Mouse (Mus musculus): ENCODE measurements around the gene Ccdc136. TPM values are rescaled to one million over a fixed set of nuclear protein-coding genes. Genes with fewer than 3 reads are reported as not detected.
"Not testable (repeated sequence)": the region's sequence is repeated elsewhere in the genome, so short reads cannot be mapped to it uniquely, and the experiment has no call there.

The Ccdc136 gene
- polyA plus RNA-seq (2016; fragmentation: Nextera tagmentation; extraction: Ambion mirVana), result 27.2 and 29.9 TPM in 2 replicates

DNA sequence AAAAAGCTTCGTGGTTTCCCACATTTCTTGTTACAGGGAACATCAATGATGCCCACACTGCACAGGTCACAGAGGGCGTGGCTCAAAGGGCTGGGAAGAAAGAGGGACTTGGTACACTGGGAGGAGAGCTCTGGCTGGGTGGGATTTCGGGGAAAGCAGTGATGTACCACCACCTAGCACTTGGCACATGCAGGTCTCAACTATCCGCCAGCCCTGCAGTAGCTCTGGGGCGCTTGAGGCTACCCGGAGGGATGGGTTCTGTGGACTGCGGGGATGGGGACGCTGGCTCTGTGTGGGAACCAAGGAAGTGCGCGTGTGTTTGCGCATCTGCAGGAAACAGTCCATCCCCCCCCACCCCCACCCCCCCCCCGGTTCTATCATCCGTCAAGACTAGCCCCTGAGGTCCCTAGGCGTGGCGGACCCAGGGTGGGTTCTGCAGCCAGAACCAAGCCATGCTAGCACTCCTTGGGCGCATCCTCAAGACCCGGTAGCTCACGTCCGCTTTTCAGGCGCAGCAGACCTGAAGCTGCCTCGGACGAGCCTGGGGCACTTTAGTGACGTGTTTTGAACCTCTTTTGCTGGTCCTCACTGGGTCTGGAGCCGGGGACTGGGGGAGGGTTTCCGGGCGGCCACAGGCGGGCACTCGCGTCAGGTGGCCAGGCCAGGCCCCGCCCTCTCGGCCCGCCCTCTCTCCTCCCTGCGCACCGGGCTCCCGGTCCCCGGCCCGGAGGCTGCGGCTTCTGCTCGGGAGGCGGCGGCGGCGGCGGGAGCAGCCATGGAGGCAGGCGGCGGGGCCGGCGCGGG lies at the start of gene Ccdc136:
Gene Ccdc136, plus strand, starts transcription at position 400 of the 804 bp plus-strand sequence.
- Histone ChIP-seq H3K36me3 (replicated peaks) (no peaks in the 10 kb centered on the region), H3K4me2 (peak within 1 kb of the TSS; percentile 90), H3K27ac (peak within 1 kb of the TSS; percentile 66), H3K4me1 (peaks cover 20% of the 10 kb centered on the region), H3K4me3 (replicated peaks) (peak within 1 kb of the TSS; percentile 62), H3K27me3 (peaks cover 24% of the 10 kb centered on the region), H3K9ac (peak within 1 kb of the TSS; percentile 76), H3K9me3 (no peaks in the 10 kb centered on the region)
- under 1% methylated on average over 48 of the region's 49 CpGs for WGBS
- ATAC-seq (ENCODE audit: low FRiP score), result peak; percentile 96

DNA sequence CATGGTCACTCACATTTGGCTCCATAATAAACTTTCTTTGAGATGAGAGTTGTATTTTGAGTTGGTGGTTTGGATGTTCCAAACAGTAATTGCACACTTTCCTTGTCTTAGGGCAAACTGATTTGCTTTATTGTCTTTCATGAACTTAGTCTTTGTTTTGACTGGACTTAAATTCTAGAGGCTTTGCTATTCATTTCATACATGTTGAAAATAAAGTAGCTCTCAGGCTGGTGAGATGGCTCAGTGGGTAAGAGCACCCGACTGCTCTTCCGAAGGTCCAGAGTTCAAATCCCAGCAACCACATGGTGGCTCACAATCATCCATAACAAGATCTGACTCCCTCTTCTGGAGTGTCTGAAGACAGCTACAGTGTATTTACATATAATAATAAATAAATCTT lies 49.6 kb upstream of the Ccdc136 start:
- peaks cover 16% of the 10 kb centered on the region for H3K4me1 ChIP-seq
- H3K9me3 ChIP-seq; H3K36me3 ChIP-seq (replicated peaks); H3K4me2 ChIP-seq; H3K27me3 ChIP-seq; H3K4me3 ChIP-seq (replicated peaks); H3K27ac ChIP-seq; H3K9ac ChIP-seq; ATAC-seq (ENCODE audit: low FRiP score): not testable (repeated sequence)
- WGBS, result 93% methylated on average over 2 of the region's 2 CpGs

DNA sequence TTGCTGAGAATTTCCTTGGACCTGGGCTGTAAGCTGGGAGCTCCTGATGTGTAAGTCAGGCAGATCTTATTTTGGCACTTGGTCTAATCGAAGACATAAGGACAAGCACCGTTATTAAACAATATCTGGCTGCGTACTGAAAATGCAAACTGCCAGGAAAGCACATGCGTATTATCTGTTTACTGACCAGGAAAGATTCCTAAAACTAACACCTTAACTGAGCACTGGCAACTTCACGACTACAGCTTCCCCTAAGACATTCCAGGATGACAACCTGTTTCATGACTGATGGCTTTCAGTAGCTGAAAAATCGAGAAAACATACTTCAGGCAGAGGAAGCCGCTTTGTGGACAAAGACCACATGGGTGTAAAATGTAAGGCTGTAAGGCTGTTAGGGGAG lies 48.9 kb upstream of the Ccdc136 start:
- H3K9ac ChIP-seq, result peak overlapping the region; percentile 74
- no peaks in the 10 kb centered on the region for H3K9me3 ChIP-seq
- H3K36me3 ChIP-seq (replicated peaks), result no peaks in the 10 kb centered on the region
- no peak for ATAC-seq (ENCODE audit: low FRiP score)
- H3K4me1 ChIP-seq, result peaks cover 16% of the 10 kb centered on the region
- peak overlapping the region; percentile 81 for H3K27ac ChIP-seq
- peak overlapping the region; percentile 77 for H3K4me2 ChIP-seq
- no peaks in the 10 kb centered on the region for H3K27me3 ChIP-seq
- peak overlapping the region; percentile 82 for H3K4me3 ChIP-seq (replicated peaks)
- WGBS, result 38% methylated on average over 7 of the region's 7 CpGs

DNA sequence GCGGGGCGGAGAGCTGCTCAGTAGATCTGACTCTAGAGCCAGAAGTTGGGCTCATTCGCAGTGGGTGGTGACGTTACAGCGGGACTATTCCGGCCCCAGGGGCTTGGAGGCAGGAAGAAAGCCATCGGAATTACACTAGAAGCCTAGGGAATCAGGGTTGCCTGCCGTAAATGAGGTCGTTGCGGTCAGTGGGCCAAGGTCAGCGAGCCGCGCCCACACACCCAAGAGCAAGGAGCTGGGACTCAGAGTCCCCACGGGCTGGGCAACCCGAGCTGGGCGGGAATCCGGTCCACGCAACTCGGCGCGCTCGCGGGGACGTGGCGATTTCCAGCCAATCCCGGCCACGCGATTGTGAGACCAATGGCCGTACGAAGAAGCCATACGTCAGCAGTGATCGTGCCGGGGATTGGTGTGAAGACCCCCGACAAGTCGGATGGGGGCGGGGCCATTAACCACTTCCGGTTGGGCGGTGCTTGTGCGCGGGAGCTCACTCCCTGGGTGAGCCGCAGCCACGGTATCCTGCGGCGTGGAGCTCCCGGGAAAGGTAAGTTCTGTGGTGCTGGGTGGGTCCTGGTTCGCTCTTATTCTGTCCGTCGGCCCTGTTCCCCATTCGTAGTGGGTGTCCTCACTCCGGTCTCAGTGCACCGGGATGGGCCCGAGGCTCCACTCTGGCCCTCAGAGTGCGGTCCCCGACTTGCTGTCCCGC lies 48.3 kb upstream of the Ccdc136 start, which contains the start of gene Calu:
Gene Calu, plus strand, starts transcription at position 405 of the 706 bp plus-strand sequence.
- H3K4me3 ChIP-seq (replicated peaks), result peak within 1 kb of the TSS; percentile 82
- H3K9ac ChIP-seq, result peak within 1 kb of the TSS; percentile 74
- peak within 1 kb of the TSS; percentile 81 for H3K27ac ChIP-seq
- WGBS, result under 1% methylated on average over 55 of the region's 55 CpGs
- H3K36me3 ChIP-seq (replicated peaks), result no peaks in the 10 kb centered on the region
- no peaks in the 10 kb centered on the region for H3K27me3 ChIP-seq
- peak; percentile 100 for ATAC-seq (ENCODE audit: low FRiP score)
- no peaks in the 10 kb centered on the region for H3K9me3 ChIP-seq
- peak within 1 kb of the TSS; percentile 77 for H3K4me2 ChIP-seq
- H3K4me1 ChIP-seq, result peaks cover 16% of the 10 kb centered on the region

DNA sequence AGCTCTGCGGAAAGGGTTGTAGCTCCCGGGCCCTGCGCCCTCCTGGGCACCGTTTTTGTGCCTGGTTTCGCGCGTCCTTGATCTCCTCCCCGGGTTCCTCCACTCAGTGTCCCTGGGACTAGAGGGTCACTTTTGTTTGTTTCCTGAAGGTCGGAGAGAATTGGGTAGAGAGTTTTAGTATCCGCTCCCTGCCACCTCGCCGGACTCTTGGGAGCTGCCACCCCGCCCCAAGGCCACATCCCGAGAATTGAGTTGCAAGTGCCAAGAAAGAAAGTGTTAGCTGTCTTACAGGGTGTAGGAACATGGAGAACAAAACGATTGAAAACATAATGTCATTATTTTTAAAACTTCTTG lies 47.8 kb upstream of the Ccdc136 start:
- H3K36me3 ChIP-seq (replicated peaks), result no peaks in the 10 kb centered on the region
- WGBS, result under 1% methylated on average over 15 of the region's 15 CpGs
- peak overlapping the region; percentile 74 for H3K9ac ChIP-seq
- peak overlapping the region; percentile 82 for H3K4me3 ChIP-seq (replicated peaks)
- peak overlapping the region; percentile 60 for H3K4me2 ChIP-seq
- H3K9me3 ChIP-seq, result no peaks in the 10 kb centered on the region
- peak overlapping the region; percentile 47; the same call in 1 of the 2 replicates for H3K27ac ChIP-seq
- no peaks in the 10 kb centered on the region for H3K27me3 ChIP-seq
- no peak for ATAC-seq (ENCODE audit: low FRiP score)
- H3K4me1 ChIP-seq, result peaks cover 16% of the 10 kb centered on the region

DNA sequence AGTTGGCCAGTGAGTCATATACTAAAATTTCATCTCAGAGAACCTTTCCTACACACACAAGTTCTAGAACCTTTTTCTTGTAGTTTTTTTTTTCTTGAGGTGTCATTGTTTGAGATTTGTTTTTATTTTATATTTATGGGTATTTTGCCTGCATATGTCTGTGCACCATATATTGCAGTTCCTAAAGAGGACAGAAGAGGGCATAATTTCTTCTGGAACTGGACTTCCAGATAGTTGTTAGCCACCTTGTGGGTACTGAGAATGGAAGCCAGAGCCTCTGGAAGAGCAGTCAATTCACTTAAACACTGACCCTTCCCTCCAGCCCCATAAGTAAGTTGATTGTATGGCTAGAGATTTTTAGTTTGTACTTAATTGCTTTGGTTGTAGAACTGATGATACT lies 44.5 kb upstream of the Ccdc136 start:
- no peak for ATAC-seq (ENCODE audit: low FRiP score)
- Histone ChIP-seq H3K27me3 (no peaks in the 10 kb centered on the region), H3K4me3 (replicated peaks) (no peak overlapping the region), H3K36me3 (replicated peaks) (peaks cover 3% of the 10 kb centered on the region; the same call in 1 of the 2 replicates), H3K9ac (no peak overlapping the region), H3K4me2 (no peak overlapping the region), H3K27ac (no peak overlapping the region), H3K9me3 (no peaks in the 10 kb centered on the region), H3K4me1 (peaks cover 16% of the 10 kb centered on the region)

DNA sequence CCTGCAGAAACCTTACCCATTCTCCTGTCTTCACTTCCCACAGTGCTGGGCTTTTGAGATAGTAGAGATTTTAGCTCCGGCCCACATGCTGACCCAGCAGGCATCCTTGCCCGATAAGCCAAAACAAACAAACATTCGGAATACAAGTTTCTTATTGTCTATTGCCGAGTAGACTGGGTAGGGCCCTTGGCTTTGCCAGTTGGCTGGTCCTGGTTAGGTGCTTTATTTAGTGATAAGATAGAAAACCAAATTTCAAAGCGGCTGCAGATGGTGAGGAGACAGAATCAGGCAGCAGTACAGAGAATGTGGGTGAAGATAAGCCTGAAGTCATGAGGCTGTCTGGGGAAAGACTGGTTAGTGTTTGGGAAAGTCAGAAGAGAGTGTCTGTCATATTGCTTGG lies 43.3 kb upstream of the Ccdc136 start:
- WGBS, result 61% methylated on average over 5 of the region's 5 CpGs
- peaks cover 11% of the 10 kb centered on the region for H3K4me1 ChIP-seq
- no peak overlapping the region for H3K9ac ChIP-seq
- no peaks in the 10 kb centered on the region for H3K9me3 ChIP-seq
- H3K36me3 ChIP-seq (replicated peaks), result peaks cover 13% of the 10 kb centered on the region; the same call in 1 of the 2 replicates
- H3K27me3 ChIP-seq, result no peaks in the 10 kb centered on the region
- no peak overlapping the region for H3K4me2 ChIP-seq
- H3K4me3 ChIP-seq (replicated peaks), result no peak overlapping the region
- no peak overlapping the region for H3K27ac ChIP-seq
- no peak for ATAC-seq (ENCODE audit: low FRiP score)

DNA sequence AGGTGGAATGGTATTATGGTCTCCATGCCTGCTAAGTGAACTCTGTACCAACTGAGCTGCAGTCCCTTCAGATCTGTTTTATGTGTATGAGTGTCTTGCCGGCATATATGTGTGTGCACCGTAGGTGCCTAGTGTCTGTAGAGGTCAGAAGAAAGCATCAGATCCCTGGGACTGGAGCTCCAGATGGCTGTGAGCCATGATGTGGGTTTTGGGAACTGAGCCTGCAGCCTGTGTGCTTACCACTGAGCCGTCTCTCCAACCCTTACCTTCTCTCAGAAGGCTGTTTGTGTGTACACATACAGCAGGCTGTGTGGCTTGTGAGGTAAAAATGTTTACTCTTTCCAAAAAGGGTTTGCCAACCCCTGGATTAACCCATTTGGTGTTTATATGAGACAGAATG lies 36.7 kb upstream of the Ccdc136 start:
- H3K36me3 ChIP-seq (replicated peaks), result peaks cover 38% of the 10 kb centered on the region
- no peak overlapping the region for H3K4me3 ChIP-seq (replicated peaks)
- H3K27me3 ChIP-seq, result no peaks in the 10 kb centered on the region
- no peak overlapping the region for H3K4me2 ChIP-seq
- H3K4me1 ChIP-seq, result peaks cover 11% of the 10 kb centered on the region; the same call in 1 of the 2 replicates
- 94% methylated on average over 3 of the region's 3 CpGs for WGBS
- ATAC-seq (ENCODE audit: low FRiP score), result no peak
- no peaks in the 10 kb centered on the region for H3K9me3 ChIP-seq
- no peak overlapping the region for H3K27ac ChIP-seq
- H3K9ac ChIP-seq, result no peak overlapping the region

DNA sequence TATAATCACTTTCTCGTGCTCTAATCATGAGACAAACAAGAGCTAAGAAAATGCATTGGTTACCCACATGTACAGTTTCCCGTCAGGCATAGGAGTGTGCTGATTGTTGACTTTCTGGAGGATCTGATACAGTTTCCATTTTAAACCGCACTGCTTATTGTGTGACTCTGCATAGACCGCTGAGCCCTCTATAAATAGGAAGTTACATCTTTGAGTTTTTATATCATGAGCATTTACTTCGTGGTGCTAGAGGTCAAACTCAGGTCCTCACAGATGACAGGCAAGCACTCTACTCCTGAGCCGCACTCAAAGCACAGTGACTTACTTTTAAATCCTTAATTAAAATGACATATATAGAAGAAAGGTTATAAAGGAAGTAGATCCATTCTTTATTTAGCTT lies 35.9 kb upstream of the Ccdc136 start:
- WGBS, result 92% methylated on average over 6 of the region's 6 CpGs
- H3K36me3 ChIP-seq (replicated peaks), result peaks cover 38% of the 10 kb centered on the region

DNA sequence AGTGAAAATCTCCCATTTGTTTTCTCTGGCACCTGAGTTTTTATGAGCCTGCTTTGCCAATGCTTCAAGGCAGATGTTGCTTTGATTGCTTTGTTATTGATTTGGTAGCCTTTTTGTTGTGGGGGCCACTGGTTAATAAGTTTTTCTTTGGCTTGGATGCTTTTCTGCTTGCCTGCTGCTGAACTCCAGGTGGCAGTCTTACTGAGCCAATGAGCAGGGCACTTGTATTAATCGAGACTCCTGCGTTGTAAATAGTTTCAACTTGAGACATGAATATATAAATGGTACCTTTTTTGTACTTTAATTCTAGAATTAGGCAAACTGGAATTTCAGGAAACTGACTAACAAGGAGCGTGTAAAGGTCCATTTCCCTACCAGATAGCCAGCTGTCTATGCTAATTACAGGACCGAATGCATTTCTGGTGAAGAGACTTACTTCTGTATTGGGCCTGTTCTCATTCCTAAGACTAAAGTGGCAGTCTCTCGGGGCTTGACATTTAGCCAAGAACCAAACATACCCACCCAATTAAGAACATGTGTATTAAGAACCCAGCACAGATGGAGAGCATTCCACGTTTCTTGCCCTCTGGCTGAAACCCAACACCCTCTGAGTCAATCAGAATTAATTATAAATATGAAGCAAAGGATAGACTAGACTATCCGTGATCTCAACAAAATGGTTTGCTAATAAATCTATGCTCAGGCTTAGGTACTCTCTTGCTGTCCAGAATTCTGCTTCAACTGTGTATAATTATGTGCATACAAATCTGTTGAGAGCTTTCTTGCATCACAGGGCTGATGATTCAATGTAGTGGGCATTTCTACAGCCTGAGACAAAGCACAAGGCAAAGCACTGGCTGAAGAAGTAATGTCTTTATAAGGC lies 33.6 kb upstream of the Ccdc136 start:
- peaks cover 11% of the 10 kb centered on the region; the same call in 1 of the 2 replicates for H3K4me1 ChIP-seq
- no peaks in the 10 kb centered on the region for H3K9me3 ChIP-seq
- H3K27ac ChIP-seq, result peak overlapping the region; percentile 61
- ATAC-seq (ENCODE audit: low FRiP score), result no peak
- H3K27me3 ChIP-seq, result no peaks in the 10 kb centered on the region
- peaks cover 47% of the 10 kb centered on the region for H3K36me3 ChIP-seq (replicated peaks)
- 54% methylated on average over 7 of the region's 7 CpGs for WGBS
- no peak overlapping the region for H3K4me2 ChIP-seq
- no peak overlapping the region for H3K4me3 ChIP-seq (replicated peaks)
- no peak overlapping the region for H3K9ac ChIP-seq

More for the DNA sequence above, 35.9 kb upstream of the Ccdc136 start:
- Histone ChIP-seq H3K27ac (no peak overlapping the region), H3K4me2 (no peak overlapping the region), H3K4me1 (peaks cover 11% of the 10 kb centered on the region; the same call in 1 of the 2 replicates), H3K4me3 (replicated peaks) (no peak overlapping the region), H3K9ac (no peak overlapping the region), H3K9me3 (no peaks in the 10 kb centered on the region), H3K27me3 (no peaks in the 10 kb centered on the region)
- no peak for ATAC-seq (ENCODE audit: low FRiP score)

DNA sequence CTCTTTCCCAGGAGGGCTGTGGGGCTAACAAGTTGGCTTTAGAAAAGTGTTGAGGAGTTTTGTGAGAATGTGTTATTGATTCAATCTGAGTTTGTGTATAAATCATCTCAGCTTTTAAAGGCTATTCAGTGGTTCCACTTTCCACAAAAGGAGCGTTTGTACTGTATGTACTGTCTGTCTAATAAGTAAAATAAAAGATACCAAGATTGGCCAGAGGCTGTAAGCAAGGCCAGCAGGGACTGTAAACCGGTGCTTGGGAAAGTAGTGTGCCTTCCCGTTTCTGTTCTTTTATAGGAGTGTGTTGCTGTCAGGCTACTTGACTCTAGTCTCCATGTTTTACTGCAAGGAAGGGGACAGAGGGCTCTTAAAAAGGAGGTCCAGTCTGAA lies 33.0 kb upstream of the Ccdc136 start:
- peaks cover 45% of the 10 kb centered on the region for H3K36me3 ChIP-seq (replicated peaks)
- no peak overlapping the region for H3K4me3 ChIP-seq (replicated peaks)
- WGBS, result 86% methylated on average over 3 of the region's 3 CpGs
- H3K4me2 ChIP-seq, result no peak overlapping the region
- no peak for ATAC-seq (ENCODE audit: low FRiP score)
- H3K9ac ChIP-seq, result no peak overlapping the region
- H3K27ac ChIP-seq, result peak overlapping the region; percentile 61
- peaks cover 11% of the 10 kb centered on the region; the same call in 1 of the 2 replicates for H3K4me1 ChIP-seq
- no peaks in the 10 kb centered on the region for H3K9me3 ChIP-seq
- H3K27me3 ChIP-seq, result no peaks in the 10 kb centered on the region

DNA sequence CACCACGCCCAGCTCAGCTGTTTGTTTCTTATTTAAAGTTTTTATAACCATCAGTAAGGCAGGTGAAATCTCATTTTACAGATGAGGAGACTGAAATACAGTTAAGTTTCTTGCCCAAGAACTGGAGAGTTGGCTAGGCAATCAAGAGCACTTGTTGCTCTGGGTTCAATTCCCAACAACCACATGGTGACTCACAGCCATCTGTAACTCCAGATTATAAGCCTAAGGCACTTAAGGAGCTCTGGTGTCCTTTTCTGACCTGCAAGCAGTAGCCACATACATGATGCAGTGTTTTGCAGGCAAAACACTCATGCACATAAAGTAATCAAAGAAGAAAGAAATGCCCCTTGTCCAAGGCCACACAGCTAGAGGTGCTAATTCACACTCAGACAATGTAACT lies 30.8 kb upstream of the Ccdc136 start:
- Histone ChIP-seq H3K27me3 (no peaks in the 10 kb centered on the region), H3K4me2 (no peak overlapping the region), H3K9me3 (no peaks in the 10 kb centered on the region), H3K27ac (no peak overlapping the region), H3K4me1 (peaks cover 11% of the 10 kb centered on the region; the same call in 1 of the 2 replicates), H3K9ac (no peak overlapping the region), H3K36me3 (replicated peaks) (peaks cover 40% of the 10 kb centered on the region), H3K4me3 (replicated peaks) (no peak overlapping the region)
- no peak for ATAC-seq (ENCODE audit: low FRiP score)
- 83% methylated on average over 1 of the region's 1 CpGs for WGBS

Data from forebrain, embryonic 12.5 days (tissue).